Mouse (Mus musculus) T-helper 1 cell (primary cell): Measurements from ENCODE around the gene 4933402E13Rik.

Experiments used
- in situ Hi-C: fragments of 300-600 bp; cut with MboI, MseI; formaldehyde crosslinking; loops from one replicate; pipeline ENCODE4 v1.15.1; 2025; ENCODE audit warnings: high pct_unique_total_duplicates

The 4933402E13Rik gene

GRCm38 (mm10) chrX:62283199-62283598 lies at the start of gene 4933402E13Rik:
4933402E13Rik (plus strand) TSS chrX:62283499.
- in situ Hi-C loops = no loop called here
